17 mouse cellular contexts compared by ENCODE assay signal in the genomic region with DNA sequence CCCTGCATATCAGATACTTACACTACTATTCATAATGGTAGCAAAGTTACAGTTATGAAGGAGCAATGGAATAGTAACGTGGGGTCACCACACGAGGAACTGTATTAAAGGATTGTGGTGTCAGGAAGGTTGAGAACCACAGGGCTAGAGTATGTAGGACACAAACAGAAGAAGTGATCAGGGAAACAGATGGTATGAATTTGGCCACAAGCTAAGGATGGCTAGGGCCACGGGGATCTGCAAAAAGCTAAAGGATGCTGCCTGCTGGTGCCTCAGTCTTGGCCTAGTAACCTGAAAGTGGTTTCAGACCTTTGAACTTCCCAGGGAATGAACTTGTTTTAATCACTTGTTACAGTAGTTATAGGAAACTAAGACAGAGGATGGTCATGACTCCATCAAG.
DNase-seq lines count a peak whose midpoint lies in the region; ATAC-seq lines count a peak whose summit lies in the region.
"Had no signal": no experiment of that assay in that cellular context is flagged by ENCODE, and none has a peak within 500 bp of the region (broad histone marks: within the 10 kb centered on the region; RNA-seq: fewer than 3 reads in every experiment).

No protein-coding gene starts in this region.

- no peak for DNase-seq in cerebellum, adult 8-10 months
- DNase-seq in cerebellum, adult 9-10 months: peak; percentile 44
- no peak for DNase-seq in cerebellum, adult 11 months
- peak; percentile 70 for DNase-seq in brain, adult 2 months (ENCODE audit: low read depth, low spot score)
- DNase-seq: adrenal gland, adult 8-10 months; adrenal gland, postnatal 14 days; adrenal gland, postnatal 36 days; B cell, adult 2 months; cerebellum, postnatal 10 days; cerebellum, postnatal 25 days; embryo, embryonic 11 days had no signal

- peak; percentile 56; the same call in 1 of the 2 replicates for ATAC-seq in cerebellum, adult (ENCODE audit: insufficient number of reproducible peaks, low FRiP score, low TSS enrichment)
- ATAC-seq: activated CD4-positive, CD25-positive, alpha-beta regulatory T cell, adult 4 months; CD4-positive, CD25-positive, alpha-beta regulatory T cell, adult 4 months; forebrain, embryonic 14.5 days; forebrain, embryonic 16.5 days; Patski had no signal

Comparison
In these comparisons a context has a peak if more than half of its experiments do, and no peak if none do; other contexts are left out.
1. DNase-seq: peak in cerebellum, adult 9-10 months (single experiment) and brain, adult 2 months (single experiment); none in cerebellum, adult 8-10 months (single experiment) and cerebellum, adult 11 months (single experiment).